Mouse (Mus musculus): ENCODE measurements around the gene Cited4.
A peak's percentile ranks its signal among the peaks of the same experiment; 100 is the strongest.

DNA sequence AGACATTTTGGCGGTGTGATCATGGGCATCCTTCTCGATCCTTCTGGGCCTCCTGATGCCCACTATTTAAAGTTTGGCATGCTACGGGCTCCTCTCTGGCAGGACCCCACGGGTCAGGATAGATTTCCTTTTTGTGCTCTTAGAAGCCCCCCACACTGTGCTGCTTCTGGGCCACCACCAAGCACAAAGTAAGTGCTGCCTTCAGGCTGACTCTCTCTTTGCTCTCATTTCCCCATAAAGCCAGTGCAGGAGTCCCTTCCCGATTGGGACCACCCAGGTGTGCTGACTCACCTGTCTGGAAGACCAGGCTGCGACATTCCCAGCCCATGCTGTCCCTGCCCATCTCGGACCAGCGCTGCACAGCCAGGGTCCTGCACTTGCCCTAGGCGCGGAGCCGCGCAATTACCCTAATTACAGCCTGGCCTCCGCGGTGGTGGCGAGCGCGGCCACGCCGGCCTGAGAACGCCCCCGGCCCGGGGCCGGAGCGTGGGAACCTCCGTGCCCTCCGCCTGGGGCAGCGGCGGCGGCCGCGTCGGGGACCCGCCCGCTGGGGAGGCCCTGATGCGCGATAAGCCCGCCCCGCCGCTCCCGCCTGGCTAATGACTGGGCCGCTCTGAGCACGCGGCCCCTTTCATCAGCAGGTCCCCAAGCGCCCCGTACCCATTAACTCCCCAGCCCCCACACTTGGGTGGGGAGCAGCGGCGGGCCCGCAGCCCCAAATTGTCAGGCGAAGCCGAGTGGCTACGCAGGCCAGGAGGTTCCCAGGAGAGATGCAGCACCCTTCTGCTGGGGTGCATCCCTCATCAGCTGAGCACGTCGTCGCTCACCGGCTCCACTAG is 16.8 kb upstream of the Cited4 start:
- no peak for TF ChIP-seq CTCF (IDR thresholded peaks at IDR 0.05; ENCODE audit: low read depth, low read length)
- 0 out of 2 replicates have a peak, but pooled peaks have one; percentile 40 for TF ChIP-seq EP300 (IDR thresholded peaks at IDR 0.05; ENCODE audit: insufficient read depth, low read depth, low read length)

All from ES-Bruce4 (cell line).